Mouse (Mus musculus) embryonic fibroblast, embryonic 13.5 days (primary cell): Measurements from ENCODE around the gene Shroom3.

Experiments
- CTCF ChIP-seq: IDR thresholded peaks from 2 replicates; pipeline ENCODE4 v1.5.1; 2011; ENCODE audit warnings: mild to moderate bottlenecking, control low read depth, low read length, moderate library complexity, borderline replicate concordance; ENCODE audit not compliant: insufficient read depth
- POLR2A ChIP-seq: IDR thresholded peaks from 2 replicates; pipeline ENCODE4 v1.6.1; 2011; ENCODE audit warnings: low read depth, mild to moderate bottlenecking, control low read depth, low read length, moderate library complexity

DNA sequence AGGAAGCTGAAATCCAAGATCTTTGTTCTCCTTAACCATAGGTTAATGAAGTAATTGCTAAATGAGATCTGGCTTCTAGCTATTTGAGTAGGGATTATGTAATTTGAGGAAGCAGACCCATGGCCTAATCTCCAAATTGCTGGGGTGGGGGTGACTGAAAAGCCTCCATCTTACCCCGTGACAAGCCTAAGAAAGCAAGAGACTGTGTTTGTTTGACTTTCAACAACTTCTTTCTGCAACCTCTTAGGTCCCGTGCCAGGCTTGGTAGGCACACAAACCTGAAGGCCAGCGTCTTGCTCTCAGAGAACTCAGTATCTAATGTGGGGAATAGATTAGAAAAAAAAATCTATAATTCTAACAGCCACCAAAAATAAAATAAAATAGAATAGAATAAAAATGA is 138.1 kb downstream of the Shroom3 start:
- TF ChIP-seq CTCF (no peak), POLR2A (no peak)
